Mouse (Mus musculus) embryonic fibroblast, embryonic 13.5 days (primary cell): Measurements from ENCODE around the gene Ufc1.

Experiments
- CTCF ChIP-seq: IDR thresholded peaks from 2 replicates; pipeline ENCODE4 v1.5.1; 2011; ENCODE audit warnings: mild to moderate bottlenecking, control low read depth, low read length, moderate library complexity, borderline replicate concordance; ENCODE audit not compliant: insufficient read depth
- POLR2A ChIP-seq: IDR thresholded peaks from 2 replicates; pipeline ENCODE4 v1.6.1; 2011; ENCODE audit warnings: low read depth, mild to moderate bottlenecking, control low read depth, low read length, moderate library complexity

DNA sequence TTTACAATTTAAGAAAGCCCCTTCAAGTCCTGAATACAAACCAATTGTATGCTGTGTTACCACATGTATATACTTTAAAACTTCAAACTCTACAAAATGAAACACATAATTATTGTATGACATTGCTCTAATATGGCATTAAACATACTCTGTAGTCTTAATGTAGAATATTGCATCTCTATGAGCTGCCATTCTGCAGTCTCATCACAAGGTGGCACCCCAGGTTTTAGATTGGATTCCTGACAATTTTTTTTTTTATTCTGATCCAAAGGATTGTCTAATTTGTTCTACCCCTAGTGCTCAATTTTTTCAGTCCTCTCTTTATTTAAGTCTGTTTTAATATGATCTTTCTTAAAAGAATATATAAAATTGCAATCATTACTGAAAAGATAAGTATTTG, 26.6 kb upstream of the Ufc1 start:
- no peak for TF ChIP-seq CTCF
- TF ChIP-seq POLR2A: no peak
